ENCODE assay signal across 27 mouse cellular contexts in genomic region chr5:118733566-118733965, GRCm38 (mm10).
DNase-seq lines count a peak whose midpoint lies in the region; ATAC-seq and TF ChIP-seq lines count a peak whose summit lies in the region.
"Had no signal": no experiment of that assay in that cellular context is flagged by ENCODE, and none has a peak within 500 bp of the region (broad histone marks: within the 10 kb centered on the region; RNA-seq: fewer than 3 reads in every experiment).

No protein-coding gene starts in this region.

- H3K9me3 ChIP-seq in neural tube, embryonic 15.5 days (replicated peaks): no peaks in the 10 kb centered on the region
- H3K9me3 ChIP-seq: embryonic facial prominence, embryonic 10.5 days; forebrain, embryonic 15.5 days; heart, embryonic 15.5 days; limb, embryonic 15.5 days; midbrain, embryonic 10.5 days; stomach, embryonic 15.5 days had no signal

- H3K27ac ChIP-seq in liver, adult 2 months (replicated peaks; ENCODE audit: insufficient read depth, low read depth, low read length): no peak overlapping the region
- no peak overlapping the region for H3K27ac ChIP-seq in neural tube, embryonic 15.5 days (replicated peaks)
- H3K27ac ChIP-seq: embryonic facial prominence, embryonic 10.5 days; forebrain, embryonic 15.5 days; heart, embryonic 15.5 days; hindbrain, embryonic 14.5 days; limb, embryonic 15.5 days; midbrain, embryonic 10.5 days; stomach, embryonic 15.5 days had no signal

- no peak for TF ChIP-seq CTCF in liver, adult 2 months (IDR thresholded peaks at IDR 0.05; ENCODE audit: low read depth, low read length)

- peaks cover 20% of the 10 kb centered on the region for H3K36me3 ChIP-seq in liver, adult 2 months (ENCODE audit: control insufficient read depth, insufficient read depth, low read length)
- peaks cover 62% of the 10 kb centered on the region for H3K36me3 ChIP-seq in neural tube, embryonic 15.5 days

- H3K27me3 ChIP-seq in liver, adult 2 months (ENCODE audit: control insufficient read depth, insufficient read depth, low read length): no peaks in the 10 kb centered on the region
- no peaks in the 10 kb centered on the region for H3K27me3 ChIP-seq in neural tube, embryonic 15.5 days (replicated peaks)
- H3K27me3 ChIP-seq: forebrain, embryonic 15.5 days; heart, embryonic 15.5 days; limb, embryonic 15.5 days; Patski; stomach, embryonic 15.5 days had no signal

- WGBS in liver, adult 2 months: 76% methylated on average over 4 of the region's 4 CpGs
- WGBS in neural tube, embryonic 15.5 days: 81% methylated on average over 4 of the region's 4 CpGs

- no peak for TF ChIP-seq POLR2A in liver, adult 2 months (IDR thresholded peaks at IDR 0.05; ENCODE audit: extremely low read depth, insufficient read depth, low read length)

- H3K4me2 ChIP-seq in neural tube, embryonic 15.5 days: no peak overlapping the region
- H3K4me2 ChIP-seq: forebrain, embryonic 15.5 days; heart, embryonic 15.5 days; hindbrain, embryonic 14.5 days; limb, embryonic 15.5 days; stomach, embryonic 15.5 days had no signal

- ATAC-seq in neural tube, embryonic 15.5 days (ENCODE audit: low FRiP score): no peak
- ATAC-seq: forebrain, embryonic 15.5 days; inflammation-experienced regulatory T-cells, adult 6 months; lung, postnatal 0 days; midbrain, embryonic 16.5 days; Patski had no signal

- intact Hi-C loops in gastrocnemius, postnatal 36 days (cut with DNase I): no loop called here

- no peak overlapping the region for H3K4me3 ChIP-seq in liver, adult 2 months (ENCODE audit: insufficient read depth, low read depth, low read length)
- no peak overlapping the region for H3K4me3 ChIP-seq in neural tube, embryonic 15.5 days (replicated peaks)
- H3K4me3 ChIP-seq: embryonic facial prominence, embryonic 10.5 days; forebrain, embryonic 15.5 days; heart, embryonic 15.5 days; limb, embryonic 15.5 days; midbrain, embryonic 10.5 days; myocyte; stomach, embryonic 15.5 days had no signal

- no peaks in the 10 kb centered on the region for H3K79me2 ChIP-seq in liver, adult 2 months (ENCODE audit: control insufficient read depth, insufficient read depth, low read length)

- H3K4me1 ChIP-seq in liver, adult 2 months (ENCODE audit: control insufficient read depth, insufficient read depth, low read length): no peaks in the 10 kb centered on the region
- H3K4me1 ChIP-seq in neural tube, embryonic 15.5 days: 0 out of 2 replicates have a peak, but pooled peaks cover 8% of the 10 kb centered on the region
- H3K4me1 ChIP-seq: embryonic facial prominence, embryonic 10.5 days; heart, embryonic 15.5 days; limb, embryonic 15.5 days; stomach, embryonic 15.5 days had no signal

- H3K9ac ChIP-seq in liver, adult 2 months (ENCODE audit: low read depth, low read length): no peak overlapping the region
- no peak overlapping the region for H3K9ac ChIP-seq in neural tube, embryonic 15.5 days (replicated peaks)
- H3K9ac ChIP-seq: forebrain, embryonic 15.5 days; heart, embryonic 15.5 days; hindbrain, embryonic 14.5 days; limb, embryonic 15.5 days; stomach, embryonic 15.5 days had no signal

- peak; percentile 87 for DNase-seq in gastrocnemius, adult 18-20 months (ENCODE audit: low spot score)
- no peak for DNase-seq in gastrocnemius, postnatal 4 days (ENCODE audit: low spot score in 2 of 2)
- peak; percentile 49 for DNase-seq in liver, adult 2 months (ENCODE audit: extremely low read depth, low read depth, low spot score)
- DNase-seq in liver: no peak
- DNase-seq in cerebellum, postnatal 14 days: peak; percentile 68 to 73
- DNase-seq in gastrocnemius, postnatal 36 days: peak; percentile 50 to 73
- DNase-seq in frontal cortex, postnatal 10 days (ENCODE audit: low spot score in 2 of 2): no peak
- DNase-seq: heart, postnatal 4 days; kidney, adult 2 months; kidney, postnatal 25 days; layer of hippocampus, postnatal 36 days; right cerebral cortex, adult 18-20 months; right cerebral cortex, postnatal 4 days; thymus, postnatal 36 days had no signal

Comparison
In these comparisons a context has a peak if more than half of its experiments do, and no peak if none do; other contexts are left out.
1. DNase-seq: peak in gastrocnemius, adult 18-20 months (single experiment), liver, adult 2 months (single experiment), cerebellum, postnatal 14 days (2 of 2) and gastrocnemius, postnatal 36 days (2 of 2); none in gastrocnemius, postnatal 4 days (0 of 2), liver (single experiment) and frontal cortex, postnatal 10 days (0 of 2).